Mouse (Mus musculus): Measurements from ENCODE around the gene Ubl3.

- TF ChIP-seq CTCF (IDR thresholded peaks at IDR 0.05) (no peak), EP300 (IDR thresholded peaks at IDR 0.05; ENCODE audit: insufficient read depth, low read depth, low read length) (no peak), POLR2A (IDR thresholded peaks at IDR 0.05; ENCODE audit: insufficient read depth, low read depth, low read length) (no peak)
Measured at GRCm38 (mm10) chr5:148509731-148510130, 42.9 kb downstream of the Ubl3 start.

Data from heart, adult 2 months (tissue).